Mouse (Mus musculus) hindbrain, embryonic 12.5 days (tissue): ENCODE data around the gene Cdkal1. TPM values are rescaled to one million over a fixed set of nuclear protein-coding genes. Genes with fewer than 3 reads are reported as not detected.

Experiments used
- ATAC-seq: fragments of 200-750 bp; cut with Nextera tagmentation; 2 replicates; pipeline ENCODE4 v1.8.0; 2017; ENCODE audit warnings: moderate TSS enrichment; ENCODE audit not compliant: low FRiP score
- H3K27ac ChIP-seq: fragments of 300-500 bp; sonication (generic); 2 replicates; pipeline ENCODE4 v1.5.1; 2016; ENCODE audit warnings: mild to moderate bottlenecking
- H3K27me3 ChIP-seq: fragments of 300-500 bp; sonication (generic); 2 replicates; pipeline ENCODE4 v1.6.1; 2016; ENCODE audit warnings: mild to moderate bottlenecking
- H3K36me3 ChIP-seq: fragments of 300-500 bp; sonication (generic); 2 replicates; pipeline ENCODE4 v1.6.1; 2016; ENCODE audit warnings: mild to moderate bottlenecking
- H3K4me1 ChIP-seq: fragments of 300-500 bp; sonication (generic); 2 replicates; pipeline ENCODE4 v1.6.1; 2016
- H3K4me2 ChIP-seq: fragments of 300-500 bp; sonication (generic); replicated peaks from 2 replicates; pipeline ENCODE4 v1.6.1; 2016; ENCODE audit warnings: mild to moderate bottlenecking
- H3K4me3 ChIP-seq: fragments of 300-500 bp; sonication (generic); 2 replicates; pipeline ENCODE4 v1.5.1; 2016; ENCODE audit warnings: mild to moderate bottlenecking
- H3K9ac ChIP-seq: fragments of 300-500 bp; sonication (generic); 2 replicates; pipeline ENCODE4 v1.6.1; 2016; ENCODE audit warnings: mild to moderate bottlenecking, moderate library complexity
- H3K9me3 ChIP-seq: fragments of 300-500 bp; sonication (generic); replicated peaks from 2 replicates; pipeline ENCODE4 v1.6.1; 2016; ENCODE audit warnings: mild to moderate bottlenecking
- WGBS: fragments of 180-500 bp; shearing (Covaris S2); methylation state at CpG from one replicate; pipeline ENCODE4 v1.1.7; 2016; 5-methylcytosine and 5-hydroxymethylcytosine counted together
- polyA plus RNA-seq: library from polyadenylated mRNA; unstranded; fragments of >200 nt; fragmentation: Nextera tagmentation; extraction: Ambion mirVana; gene quantifications from 2 replicates; pipeline ENCODE4 v1.2.1, GENCODE M21; 2016

Gene Cdkal1
- polyA plus RNA-seq, 1 experiment from 2014 or later, result 31.4 TPM

GRCm38 (mm10) chr13:29537906-29538305 is 317.6 kb downstream of the Cdkal1 start:
- Histone ChIP-seq H3K36me3 (no peaks in the 10 kb centered on the region), H3K4me1 (peaks cover 6% of the 10 kb centered on the region; the same call in 1 of the 2 replicates), H3K27me3 (no peaks in the 10 kb centered on the region), H3K4me2 (no peak overlapping the region), H3K27ac (no peak overlapping the region), H3K9ac (no peak overlapping the region), H3K9me3 (no peaks in the 10 kb centered on the region), H3K4me3 (no peak overlapping the region)
- no peak for ATAC-seq
- WGBS, result 69% methylated on average over 1 of the region's 1 CpGs

- Histone ChIP-seq H3K36me3 (no peaks in the 10 kb centered on the region), H3K4me3 (no peak overlapping the region), H3K27me3 (no peaks in the 10 kb centered on the region), H3K9me3 (no peaks in the 10 kb centered on the region), H3K4me2 (no peak overlapping the region), H3K27ac (no peak overlapping the region), H3K4me1 (peaks cover 6% of the 10 kb centered on the region; the same call in 1 of the 2 replicates), H3K9ac (no peak overlapping the region)
- no peak for ATAC-seq
- 77% methylated on average over 5 of the region's 5 CpGs for WGBS
Observed at GRCm38 (mm10) chr13:29533586-29533985, 321.9 kb downstream of the Cdkal1 start.

- Histone ChIP-seq H3K4me1 (no peaks in the 10 kb centered on the region), H3K4me3 (no peak overlapping the region), H3K36me3 (no peaks in the 10 kb centered on the region), H3K27me3 (no peaks in the 10 kb centered on the region), H3K27ac (no peak overlapping the region), H3K9me3 (no peaks in the 10 kb centered on the region), H3K9ac (no peak overlapping the region), H3K4me2 (no peak overlapping the region)
- 87% methylated on average over 5 of the region's 5 CpGs for WGBS
- no peak for ATAC-seq
Observed at GRCm38 (mm10) chr13:29528344-29528743, 327.1 kb downstream of the Cdkal1 start.

GRCm38 (mm10) chr13:29521321-29521720 is 334.2 kb downstream of the Cdkal1 start:
- no peaks in the 10 kb centered on the region for H3K27me3 ChIP-seq
- H3K4me2 ChIP-seq, result no peak overlapping the region
- no peaks in the 10 kb centered on the region for H3K9me3 ChIP-seq
- 85% methylated on average over 4 of the region's 4 CpGs for WGBS
- H3K9ac ChIP-seq, result no peak overlapping the region
- ATAC-seq, result no peak
- no peaks in the 10 kb centered on the region for H3K4me1 ChIP-seq
- H3K27ac ChIP-seq, result no peak overlapping the region
- no peak overlapping the region for H3K4me3 ChIP-seq
- no peaks in the 10 kb centered on the region for H3K36me3 ChIP-seq

- Histone ChIP-seq H3K36me3 (no peaks in the 10 kb centered on the region), H3K4me3 (no peak overlapping the region), H3K4me1 (no peaks in the 10 kb centered on the region), H3K27ac (no peak overlapping the region), H3K9me3 (no peaks in the 10 kb centered on the region), H3K4me2 (no peak overlapping the region), H3K9ac (no peak overlapping the region), H3K27me3 (no peaks in the 10 kb centered on the region)
- no peak for ATAC-seq
- 87% methylated on average over 1 of the region's 1 CpGs for WGBS
Observed at GRCm38 (mm10) chr13:29514071-29514470, 341.4 kb downstream of the Cdkal1 start.

DNA sequence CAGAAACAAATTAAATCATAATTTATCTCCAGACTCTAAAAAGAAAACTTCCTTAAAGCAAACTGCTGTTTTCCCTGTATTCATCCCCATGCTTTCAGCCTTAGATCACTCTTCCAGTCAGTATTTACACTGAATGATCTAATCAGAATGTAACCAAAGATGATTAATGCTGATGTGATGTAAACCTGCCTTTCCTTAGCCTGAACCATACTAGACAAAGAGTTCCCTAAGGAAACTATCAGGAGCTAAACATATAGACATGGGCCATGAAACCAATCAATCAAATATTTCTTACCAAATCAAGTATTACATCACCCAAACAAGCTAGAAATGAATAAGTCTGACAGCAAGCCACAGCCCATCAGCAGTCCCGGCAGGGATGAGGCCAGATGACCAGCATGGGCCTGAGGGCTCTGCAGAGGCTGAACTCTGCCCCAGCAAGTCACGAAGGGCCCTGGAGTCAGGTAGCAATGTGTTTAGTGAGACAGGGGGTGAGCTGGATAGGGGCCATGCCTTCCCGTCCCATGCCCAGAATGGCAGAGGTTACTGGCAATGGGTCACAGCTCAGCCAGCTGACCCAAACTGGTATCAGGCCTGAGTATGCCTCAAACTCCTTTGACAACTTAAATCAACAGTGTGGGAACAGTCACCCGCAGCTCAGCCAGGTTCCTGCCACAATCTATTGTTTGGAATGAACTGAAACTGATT is 350.5 kb downstream of the Cdkal1 start:
- H3K9me3 ChIP-seq, result no peaks in the 10 kb centered on the region
- no peak for ATAC-seq
- H3K27me3 ChIP-seq, result no peaks in the 10 kb centered on the region
- peaks cover 14% of the 10 kb centered on the region for H3K4me1 ChIP-seq
- 44% methylated on average over 4 of the region's 4 CpGs for WGBS
- H3K27ac ChIP-seq, result no peak overlapping the region
- H3K36me3 ChIP-seq, result no peaks in the 10 kb centered on the region
- H3K4me2 ChIP-seq, result no peak overlapping the region
- no peak overlapping the region for H3K9ac ChIP-seq
- no peak overlapping the region for H3K4me3 ChIP-seq

- no peak for ATAC-seq
- H3K27ac ChIP-seq, result no peak overlapping the region
- peaks cover 14% of the 10 kb centered on the region for H3K4me1 ChIP-seq
- no peaks in the 10 kb centered on the region for H3K36me3 ChIP-seq
- WGBS, result 66% methylated on average over 6 of the region's 6 CpGs
- no peak overlapping the region for H3K4me3 ChIP-seq
- H3K9ac ChIP-seq, result no peak overlapping the region
- no peak overlapping the region for H3K4me2 ChIP-seq
- H3K9me3 ChIP-seq, result no peaks in the 10 kb centered on the region
- H3K27me3 ChIP-seq, result no peaks in the 10 kb centered on the region
Observed at GRCm38 (mm10) chr13:29503147-29504044, 352.1 kb downstream of the Cdkal1 start.

- H3K27me3 ChIP-seq, result no peaks in the 10 kb centered on the region
- H3K4me1 ChIP-seq, result peaks cover 12% of the 10 kb centered on the region
- WGBS, result 82% methylated on average over 5 of the region's 5 CpGs
- no peak for ATAC-seq
- H3K4me3 ChIP-seq, result no peak overlapping the region
- H3K4me2 ChIP-seq, result no peak overlapping the region
- H3K27ac ChIP-seq, result no peak overlapping the region
- no peaks in the 10 kb centered on the region for H3K36me3 ChIP-seq
- no peaks in the 10 kb centered on the region for H3K9me3 ChIP-seq
- H3K9ac ChIP-seq, result no peak overlapping the region
Observed at GRCm38 (mm10) chr13:29502481-29503146, 352.9 kb downstream of the Cdkal1 start.

- H3K27ac ChIP-seq, result no peak overlapping the region
- no peak overlapping the region for H3K4me2 ChIP-seq
- H3K9ac ChIP-seq, result no peak overlapping the region
- H3K36me3 ChIP-seq, result no peaks in the 10 kb centered on the region
- H3K27me3 ChIP-seq, result no peaks in the 10 kb centered on the region
- ATAC-seq, result no peak
- no peak overlapping the region for H3K4me3 ChIP-seq
- H3K9me3 ChIP-seq, result no peaks in the 10 kb centered on the region
- WGBS, result 71% methylated on average over 2 of the region's 2 CpGs
- H3K4me1 ChIP-seq, result peaks cover 12% of the 10 kb centered on the region
Observed at GRCm38 (mm10) chr13:29501173-29501572, 354.3 kb downstream of the Cdkal1 start.

DNA sequence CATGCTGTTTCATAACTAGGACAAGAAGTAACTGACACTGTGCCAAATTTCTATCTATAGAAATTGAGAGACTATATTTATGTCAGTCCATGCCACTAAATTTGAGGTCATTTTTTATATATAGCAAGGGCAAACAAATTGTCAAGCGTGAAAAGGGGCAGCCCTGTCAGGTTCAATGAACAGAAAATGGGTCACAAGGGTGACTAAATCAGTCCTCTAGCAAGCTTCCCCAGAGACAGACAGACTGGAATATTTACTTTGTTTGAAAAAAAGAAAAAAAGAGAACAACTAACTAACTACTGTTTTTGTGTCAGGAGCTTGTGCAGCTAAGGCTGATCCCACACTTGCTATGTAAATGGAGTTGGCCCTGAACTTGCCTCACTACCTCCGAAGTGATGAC is 355.7 kb downstream of the Cdkal1 start:
- WGBS, result 79% methylated on average over 2 of the region's 2 CpGs

GRCm38 (mm10) chr13:29497286-29497685 is 358.2 kb downstream of the Cdkal1 start:
- no peak for ATAC-seq
- H3K9ac ChIP-seq, result no peak overlapping the region
- H3K4me2 ChIP-seq, result no peak overlapping the region
- 87% methylated on average over 7 of the region's 7 CpGs for WGBS
- no peak overlapping the region for H3K27ac ChIP-seq
- no peaks in the 10 kb centered on the region for H3K36me3 ChIP-seq
- H3K9me3 ChIP-seq, result no peaks in the 10 kb centered on the region
- H3K27me3 ChIP-seq, result no peaks in the 10 kb centered on the region
- no peaks in the 10 kb centered on the region for H3K4me1 ChIP-seq
- no peak overlapping the region for H3K4me3 ChIP-seq

More for the DNA sequence above, 355.7 kb downstream of the Cdkal1 start:
- H3K36me3 ChIP-seq, result no peaks in the 10 kb centered on the region
- no peak overlapping the region for H3K27ac ChIP-seq
- H3K4me3 ChIP-seq, result no peak overlapping the region
- ATAC-seq, result no peak
- H3K4me1 ChIP-seq, result 0 out of 2 replicates have a peak, but pooled peaks cover 4% of the 10 kb centered on the region
- no peak overlapping the region for H3K4me2 ChIP-seq
- H3K27me3 ChIP-seq, result no peaks in the 10 kb centered on the region
- no peaks in the 10 kb centered on the region for H3K9me3 ChIP-seq
- H3K9ac ChIP-seq, result no peak overlapping the region

DNA sequence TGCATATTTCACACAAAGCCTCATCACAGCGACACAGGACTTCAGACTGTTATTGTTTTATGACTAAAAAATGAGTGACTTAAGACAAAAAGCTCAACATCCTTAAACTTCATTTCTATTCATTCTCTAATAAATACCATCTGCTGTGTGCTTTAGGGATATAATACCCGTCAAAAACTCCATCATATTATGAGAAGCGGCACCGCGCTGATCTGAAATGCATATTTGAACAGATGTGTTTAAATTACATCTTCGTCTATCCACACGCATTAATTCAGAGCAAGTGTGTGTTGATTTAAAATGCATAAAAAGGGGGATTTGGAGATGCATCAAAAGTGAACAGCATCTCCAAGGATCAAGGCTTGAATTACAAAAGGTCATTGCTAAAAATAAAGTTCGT is 365.1 kb downstream of the Cdkal1 start:
- H3K4me1 ChIP-seq, result 0 out of 2 replicates have a peak, but pooled peaks cover 3% of the 10 kb centered on the region
- H3K36me3 ChIP-seq, result no peaks in the 10 kb centered on the region
- no peaks in the 10 kb centered on the region for H3K27me3 ChIP-seq
- H3K4me2 ChIP-seq, result no peak overlapping the region
- WGBS, result 60% methylated on average over 8 of the region's 8 CpGs
- H3K9ac ChIP-seq, result no peak overlapping the region
- no peaks in the 10 kb centered on the region for H3K9me3 ChIP-seq
- ATAC-seq, result no peak
- no peak overlapping the region for H3K4me3 ChIP-seq
- H3K27ac ChIP-seq, result no peak overlapping the region
